Mouse (Mus musculus) lung, adult 18-20 months (tissue): ENCODE measurements around the gene 3110009E18Rik.

ENCODE experiments used
- DNase-seq, 2 experiments: peaks; one replicate each; pipeline ENCODE4 v3.0.0; 2022; ENCODE audit warnings: mixed read lengths in 2 of 2

Gene 3110009E18Rik

GRCm38 (mm10) chr1:120105556-120105959 lies 15.4 kb upstream of the 3110009E18Rik start:
- DNase-seq: peak; percentile 68 to 84

- no peak for DNase-seq
Observed at GRCm38 (mm10) chr1:120109741-120110432, 11.1 kb upstream of the 3110009E18Rik start.

- DNase-seq: no peak
Observed at GRCm38 (mm10) chr1:120111766-120112165, 9.2 kb upstream of the 3110009E18Rik start.

- DNase-seq: no peak
Observed at GRCm38 (mm10) chr1:120112251-120113187, 8.5 kb upstream of the 3110009E18Rik start.

- DNase-seq: peak in 1 of 2 experiments; percentile 26
Observed at GRCm38 (mm10) chr1:120115671-120116081, 5.3 kb upstream of the 3110009E18Rik start.

- DNase-seq: peak; percentile 54 to 64
Observed at GRCm38 (mm10) chr1:120116106-120116505, 4.9 kb upstream of the 3110009E18Rik start.

GRCm38 (mm10) chr1:120118854-120119253 lies 2.1 kb upstream of the 3110009E18Rik start:
- DNase-seq: no peak

GRCm38 (mm10) chr1:120119389-120119788 lies 1.6 kb upstream of the 3110009E18Rik start:
- no peak for DNase-seq

- peak; percentile 62 to 75 for DNase-seq
Observed at GRCm38 (mm10) chr1:120120141-120120968, 632 bp upstream of the 3110009E18Rik start.

- no peak for DNase-seq
Observed at GRCm38 (mm10) chr1:120121930-120122530, 1.0 kb downstream of the 3110009E18Rik start.

GRCm38 (mm10) chr1:120122634-120123383 lies 1.8 kb downstream of the 3110009E18Rik start:
- no peak for DNase-seq

GRCm38 (mm10) chr1:120124839-120125238 lies 3.9 kb downstream of the 3110009E18Rik start:
- DNase-seq: peak in 1 of 2 experiments; percentile 22

GRCm38 (mm10) chr1:120125471-120125870 lies 4.5 kb downstream of the 3110009E18Rik start:
- no peak for DNase-seq

GRCm38 (mm10) chr1:120126318-120126717 lies 5.3 kb downstream of the 3110009E18Rik start:
- no peak for DNase-seq

- DNase-seq: no peak
Observed at GRCm38 (mm10) chr1:120132376-120132775, 11.4 kb downstream of the 3110009E18Rik start.

GRCm38 (mm10) chr1:120135934-120136786 lies 15.2 kb downstream of the 3110009E18Rik start:
- DNase-seq: peak in 1 of 2 experiments; percentile 22

- DNase-seq: no peak
Observed at GRCm38 (mm10) chr1:120138923-120139540, 18.0 kb downstream of the 3110009E18Rik start.

- no peak for DNase-seq
Observed at GRCm38 (mm10) chr1:120140144-120140693, 19.2 kb downstream of the 3110009E18Rik start.

- DNase-seq: peak; percentile 22 to 49
Observed at GRCm38 (mm10) chr1:120142551-120142950, 21.6 kb downstream of the 3110009E18Rik start.
